In the genomic region with DNA sequence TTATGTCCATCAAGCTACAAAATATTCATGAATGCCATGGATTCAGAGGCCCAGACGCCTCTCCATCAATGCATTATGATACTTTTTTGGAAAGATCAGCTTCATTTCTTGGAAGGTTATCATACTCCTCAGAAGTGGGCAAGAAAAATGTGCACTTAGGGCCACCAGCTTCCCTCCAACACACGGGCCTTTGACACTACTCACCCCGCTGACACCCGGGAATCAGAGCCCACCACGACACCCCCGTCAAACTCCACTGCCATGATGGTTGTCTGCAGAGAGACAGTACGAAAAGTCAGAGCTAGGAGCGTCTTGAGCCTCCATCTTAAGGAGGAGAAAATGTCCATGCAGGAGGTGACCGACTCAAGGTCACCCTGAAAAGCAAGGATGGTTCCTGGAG, we compare ENCODE assay signal across 25 mouse cellular contexts.
"Had no signal": no experiment of that assay in that cellular context is flagged by ENCODE, and none has a peak within 500 bp of the region (broad histone marks: within the 10 kb centered on the region; RNA-seq: fewer than 3 reads in every experiment).

No protein-coding gene starts in this region.

- H3K4me3 ChIP-seq: hindbrain, embryonic 10.5 days; hindbrain, embryonic 12.5 days; intestine, embryonic 15.5 days; layer of hippocampus, adult 2 months; limb, embryonic 15.5 days; liver, embryonic 12.5 days had no signal

- H3K27ac ChIP-seq: gastrocnemius, adult 2 months; heart, adult 2 months; heart, embryonic 13.5 days; heart, embryonic 15.5 days; hindbrain, embryonic 10.5 days; hindbrain, embryonic 12.5 days; hindbrain, embryonic 14.5 days; intestine, embryonic 15.5 days; layer of hippocampus, adult 2 months; limb, embryonic 13.5 days; limb, embryonic 15.5 days; liver, embryonic 12.5 days; liver, embryonic 14.5 days had no signal

- H3K9ac ChIP-seq: heart, embryonic 13.5 days; heart, embryonic 15.5 days; hindbrain, embryonic 12.5 days; hindbrain, embryonic 14.5 days; intestine, embryonic 15.5 days; limb, embryonic 13.5 days; limb, embryonic 15.5 days; liver, embryonic 12.5 days; liver, embryonic 14.5 days had no signal

- H3K36me3 ChIP-seq: heart, embryonic 13.5 days; heart, embryonic 15.5 days; hindbrain, embryonic 10.5 days; hindbrain, embryonic 12.5 days; intestine, embryonic 15.5 days; limb, embryonic 13.5 days; limb, embryonic 15.5 days; liver, embryonic 12.5 days had no signal

- H3K4me2 ChIP-seq: heart, embryonic 11.5 days; heart, embryonic 13.5 days; hindbrain, embryonic 12.5 days; hindbrain, embryonic 14.5 days; limb, embryonic 15.5 days had no signal

- H3K9me3 ChIP-seq: heart, embryonic 13.5 days; heart, embryonic 15.5 days; hindbrain, embryonic 10.5 days; hindbrain, embryonic 12.5 days; intestine, embryonic 15.5 days; limb, embryonic 13.5 days; limb, embryonic 15.5 days; liver, embryonic 12.5 days had no signal

- DNase-seq: gastrocnemius, adult 2 months; gastrocnemius, postnatal 10 days; gastrocnemius, postnatal 25 days; heart, adult 2 months; heart, postnatal 14 days; heart, postnatal 36 days; kidney, adult 18-20 months; kidney, adult 8-10 months; kidney, postnatal 10 days; kidney, postnatal 25 days; kidney, postnatal 4 days; layer of hippocampus, postnatal 36 days; left cerebral cortex, postnatal 4 days had no signal
